Mouse (Mus musculus): Measurements from ENCODE around the gene Angptl3. TPM values are rescaled to one million over a fixed set of nuclear protein-coding genes. Genes with fewer than 3 reads are reported as not detected.

Angptl3 gene
- polyA plus RNA-seq, 1 experiment from 2014 or later = 1.9 TPM

DNA sequence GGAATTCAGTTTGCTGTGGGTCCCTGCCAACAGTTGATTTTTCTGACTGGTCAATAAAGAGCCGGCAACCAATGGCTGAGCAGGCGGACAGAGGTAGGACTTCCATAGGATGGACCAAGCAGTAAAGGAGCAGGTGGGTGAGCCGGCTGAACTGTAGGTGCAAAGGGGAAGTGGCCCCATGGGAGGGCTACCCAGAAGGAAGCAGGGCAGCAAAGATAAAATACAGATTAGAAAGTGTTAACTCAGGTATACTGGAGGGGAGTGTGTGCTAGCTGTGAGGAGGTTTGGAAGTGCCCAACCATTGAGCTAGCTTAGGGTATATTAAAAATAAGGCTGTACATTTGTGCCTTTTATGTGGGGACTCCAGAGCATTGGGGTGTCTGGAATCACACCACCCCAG, 47.3 kb downstream of the Angptl3 start:
- no peak overlapping the region for H3K4me3 ChIP-seq
- peaks cover 49% of the 10 kb centered on the region for H3K36me3 ChIP-seq
- no peak overlapping the region for H3K9ac ChIP-seq
- no peaks in the 10 kb centered on the region for H3K27me3 ChIP-seq
- H3K9me3 ChIP-seq (replicated peaks) = no peaks in the 10 kb centered on the region
- WGBS = 92% methylated on average over 3 of the region's 3 CpGs
- no peak overlapping the region for H3K4me2 ChIP-seq (replicated peaks)
- no peak overlapping the region for H3K27ac ChIP-seq
- no peak for ATAC-seq (ENCODE audit: low FRiP score)
- no peaks in the 10 kb centered on the region for H3K4me1 ChIP-seq

DNA sequence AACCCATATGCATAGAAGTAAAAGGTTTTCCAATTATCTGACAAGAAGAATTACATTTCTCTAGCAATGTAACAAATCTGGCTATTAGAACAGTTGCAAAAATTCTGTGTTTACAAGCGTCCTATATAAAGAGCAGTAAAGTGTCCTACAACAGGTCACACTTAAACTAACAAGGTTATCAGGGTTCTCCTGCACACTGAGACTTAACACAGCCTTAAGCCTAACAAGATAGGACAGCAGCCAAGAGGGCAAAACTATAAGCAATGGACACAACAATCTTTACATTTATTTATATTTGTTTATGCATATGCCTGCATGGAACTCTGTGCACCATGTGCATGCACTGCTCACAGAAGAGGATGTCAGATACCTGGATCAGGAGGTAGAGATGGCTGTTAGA, 50.4 kb downstream of the Angptl3 start:
- Histone ChIP-seq H3K4me1 (no peaks in the 10 kb centered on the region), H3K27ac (no peak overlapping the region), H3K9ac (no peak overlapping the region), H3K27me3 (no peaks in the 10 kb centered on the region), H3K4me2 (replicated peaks) (no peak overlapping the region), H3K4me3 (no peak overlapping the region), H3K9me3 (replicated peaks) (no peaks in the 10 kb centered on the region), H3K36me3 (peaks cover 35% of the 10 kb centered on the region)
- ATAC-seq (ENCODE audit: low FRiP score) = no peak
- WGBS = 92% methylated on average over 1 of the region's 1 CpGs

DNA sequence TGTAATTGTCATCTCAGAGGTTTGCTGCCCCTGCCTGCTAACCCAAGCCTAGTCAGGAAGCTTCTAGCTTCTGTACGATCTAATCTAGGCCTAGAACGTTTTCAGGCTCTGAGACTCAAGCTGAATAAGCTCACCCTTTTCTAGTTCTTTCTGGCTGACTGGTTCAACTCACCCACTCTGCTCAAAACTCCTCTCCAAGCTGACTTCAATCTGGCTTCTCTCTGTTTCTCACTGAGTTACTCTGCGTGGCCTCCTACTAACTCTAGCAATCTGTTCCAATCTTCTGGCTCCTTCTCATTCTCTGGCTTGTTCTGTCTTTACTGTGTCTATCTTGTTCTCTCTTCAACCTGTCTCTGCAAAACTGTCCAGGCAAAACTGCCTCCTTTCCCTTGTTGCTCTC, 53.1 kb downstream of the Angptl3 start:
- no peak for ATAC-seq (ENCODE audit: low FRiP score)
- peaks cover 32% of the 10 kb centered on the region for H3K36me3 ChIP-seq
- H3K4me1 ChIP-seq = no peaks in the 10 kb centered on the region
- no peak overlapping the region for H3K4me3 ChIP-seq
- no peaks in the 10 kb centered on the region for H3K9me3 ChIP-seq (replicated peaks)
- H3K9ac ChIP-seq = no peak overlapping the region
- H3K27me3 ChIP-seq = no peaks in the 10 kb centered on the region
- H3K4me2 ChIP-seq (replicated peaks) = no peak overlapping the region
- 93% methylated on average over 3 of the region's 3 CpGs for WGBS
- no peak overlapping the region for H3K27ac ChIP-seq

DNA sequence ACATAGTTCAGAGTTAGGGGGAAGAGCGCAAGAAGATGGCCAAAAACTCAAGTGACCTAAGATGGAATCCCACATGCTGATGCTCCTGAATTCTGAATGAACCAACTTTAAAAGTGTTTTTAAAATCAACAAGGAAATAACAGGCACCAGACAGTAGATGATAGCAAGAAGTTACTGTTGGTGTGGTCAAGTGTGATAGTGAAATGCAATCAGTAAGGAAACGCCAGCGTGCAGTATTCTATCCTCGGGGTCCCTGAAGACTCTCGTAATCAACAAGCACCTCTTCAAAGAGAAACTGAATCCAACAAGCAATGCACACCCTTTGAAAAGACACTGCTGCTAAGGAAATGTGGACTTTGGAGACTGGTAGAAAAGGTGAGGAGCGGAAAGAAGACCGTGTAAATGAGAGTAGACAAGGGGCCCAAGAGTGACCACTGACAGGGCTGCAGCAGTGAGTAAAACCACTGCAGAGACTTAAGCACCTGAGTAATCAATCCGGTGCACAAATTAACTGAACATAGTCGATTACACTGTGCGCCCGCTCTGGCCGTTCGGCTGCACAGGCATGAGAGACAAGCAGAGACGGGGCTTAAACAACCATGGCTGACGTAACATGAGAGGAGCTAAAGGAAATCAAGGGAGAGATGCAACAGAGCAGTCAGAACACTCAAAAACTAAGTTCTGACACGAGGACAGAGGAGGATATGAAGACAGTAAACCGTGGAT, 57.2 kb downstream of the Angptl3 start:
- Histone ChIP-seq H3K4me2 (replicated peaks) (no peak overlapping the region), H3K27ac (no peak overlapping the region), H3K4me3 (no peak overlapping the region), H3K9me3 (replicated peaks) (no peaks in the 10 kb centered on the region), H3K9ac (no peak overlapping the region), H3K4me1 (no peaks in the 10 kb centered on the region), H3K27me3 (no peaks in the 10 kb centered on the region), H3K36me3 (peaks cover 27% of the 10 kb centered on the region)
- no peak for ATAC-seq (ENCODE audit: low FRiP score)
- WGBS = 93% methylated on average over 17 of the region's 17 CpGs

DNA sequence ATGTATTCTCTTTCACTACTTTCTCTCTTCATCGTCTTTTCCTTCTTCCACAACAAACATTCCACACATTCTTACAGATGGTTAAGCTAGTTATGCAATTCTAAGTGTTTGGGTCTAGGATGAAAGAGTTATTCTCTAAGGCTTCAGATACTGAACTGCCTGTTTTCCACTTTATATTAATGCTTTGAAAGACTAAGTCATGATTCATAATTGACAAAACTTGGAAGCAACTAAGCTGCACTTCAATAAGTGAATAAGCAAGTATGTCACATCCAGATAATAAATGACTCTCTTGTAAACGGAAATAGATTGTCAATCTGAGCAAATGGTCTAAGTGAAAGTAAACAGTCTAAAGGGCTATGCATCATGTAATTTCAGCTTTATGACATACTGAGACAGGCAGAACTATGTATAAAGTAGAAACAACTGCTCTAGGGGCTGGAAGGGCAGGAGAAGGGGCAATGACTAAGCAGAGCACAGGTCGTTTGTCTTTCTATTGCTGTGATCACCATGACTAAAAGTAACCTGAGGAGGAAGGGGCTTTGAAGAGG, 60.5 kb downstream of the Angptl3 start:
- Histone ChIP-seq H3K9me3 (replicated peaks) (no peaks in the 10 kb centered on the region), H3K9ac (no peak overlapping the region), H3K4me2 (replicated peaks) (no peak overlapping the region), H3K27ac (no peak overlapping the region), H3K36me3 (peaks cover 23% of the 10 kb centered on the region), H3K4me3 (no peak overlapping the region), H3K27me3 (no peaks in the 10 kb centered on the region), H3K4me1 (no peaks in the 10 kb centered on the region)
- 57% methylated on average over 3 of the region's 3 CpGs for WGBS
- no peak for ATAC-seq (ENCODE audit: low FRiP score)

DNA sequence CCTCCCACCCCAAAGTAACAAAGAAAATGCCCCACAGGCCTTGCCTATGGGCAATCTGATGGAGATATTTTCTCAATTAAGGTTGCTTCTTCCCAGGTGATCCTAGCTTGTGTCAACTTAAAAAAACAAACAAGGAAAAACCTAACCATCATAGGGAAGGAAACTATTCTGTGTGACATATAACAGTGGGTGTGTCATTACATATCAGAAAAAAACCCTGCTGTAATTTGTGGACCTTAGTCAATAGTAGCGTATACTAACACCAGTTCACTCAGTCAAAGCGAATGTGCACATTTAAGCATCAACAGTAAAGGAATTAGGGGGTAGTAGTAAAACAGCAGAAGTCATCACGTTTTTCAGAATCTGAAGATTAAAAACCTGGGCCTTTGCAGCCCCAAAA, 61.0 kb downstream of the Angptl3 start:
- ATAC-seq (ENCODE audit: low FRiP score) = no peak
- whole genome bisulfite sequencing = 88% methylated on average over 3 of the region's 3 CpGs
- no peaks in the 10 kb centered on the region for H3K4me1 ChIP-seq
- H3K27me3 ChIP-seq = no peaks in the 10 kb centered on the region
- no peak overlapping the region for H3K27ac ChIP-seq
- H3K9me3 ChIP-seq (replicated peaks) = no peaks in the 10 kb centered on the region
- H3K36me3 ChIP-seq = peaks cover 18% of the 10 kb centered on the region
- no peak overlapping the region for H3K9ac ChIP-seq
- no peak overlapping the region for H3K4me2 ChIP-seq (replicated peaks)
- no peak overlapping the region for H3K4me3 ChIP-seq

Other genes with a start within 250 kb of the Angptl3 start
- gene Kank4, start 213.4 kb upstream of the Angptl3 start, polyA plus RNA-seq (2016; fragmentation: Nextera tagmentation; extraction: Ambion mirVana) = 1.5 and 1.7 TPM in 2 replicates
- gene I0C0044D17Rik, start 207.1 kb upstream of the Angptl3 start, polyA plus RNA-seq (2016; fragmentation: Nextera tagmentation; extraction: Ambion mirVana) = not detected in 2 replicates
- gene Usp1, start 107.1 kb upstream of the Angptl3 start, polyA plus RNA-seq (2016; fragmentation: Nextera tagmentation; extraction: Ambion mirVana) = 83.7 and 91.5 TPM in 2 replicates
- 120 and 130 TPM in 2 replicates for gene Dock7, start 90.0 kb downstream of the Angptl3 start, polyA plus RNA-seq (2016; fragmentation: Nextera tagmentation; extraction: Ambion mirVana)
- 18.7 and 19.8 TPM in 2 replicates for gene Atg4c, start 163.0 kb downstream of the Angptl3 start, polyA plus RNA-seq (2016; fragmentation: Nextera tagmentation; extraction: Ambion mirVana)